Mouse (Mus musculus): ENCODE measurements around the gene Lrrk1. TPM values are rescaled to one million over a fixed set of nuclear protein-coding genes. Genes with fewer than 3 reads are reported as not detected.

The Lrrk1 gene
- total and polyA plus RNA-seq, 2 experiments: 7.4 to 15.0 TPM

GRCm38 (mm10) chr7:66292552-66293376 lies 95.4 kb downstream of the Lrrk1 start:
- no peak for DNase-seq (ENCODE audit: extremely low read depth, low read depth, low spot score)
- Histone ChIP-seq H3K4me1 (ENCODE audit: control insufficient read depth, insufficient read depth, low read length) (no peaks in the 10 kb centered on the region), H3K79me2 (ENCODE audit: control insufficient read depth, insufficient read depth, low read length) (no peaks in the 10 kb centered on the region), H3K36me3 (ENCODE audit: control insufficient read depth, insufficient read depth, low read length) (peaks cover 16% of the 10 kb centered on the region), H3K9ac (ENCODE audit: low read depth, low read length) (no peak overlapping the region), H3K27ac (replicated peaks; ENCODE audit: insufficient read depth, low read depth, low read length) (no peak overlapping the region), H3K4me3 (ENCODE audit: insufficient read depth, low read depth, low read length) (no peak overlapping the region), H3K27me3 (ENCODE audit: control insufficient read depth, insufficient read depth, low read length) (no peaks in the 10 kb centered on the region)
- TF ChIP-seq POLR2A (IDR thresholded peaks at IDR 0.05; ENCODE audit: extremely low read depth, insufficient read depth, low read length): no peak
- TF ChIP-seq CTCF (IDR thresholded peaks at IDR 0.05; ENCODE audit: low read depth, low read length): no peak
- 88% methylated on average over 19 of the region's 19 CpGs for WGBS

GRCm38 (mm10) chr7:66292010-66292409 lies 96.1 kb downstream of the Lrrk1 start:
- WGBS: 93% methylated on average over 8 of the region's 8 CpGs
- Histone ChIP-seq H3K27ac (replicated peaks; ENCODE audit: insufficient read depth, low read depth, low read length) (no peak overlapping the region), H3K36me3 (ENCODE audit: control insufficient read depth, insufficient read depth, low read length) (peaks cover 20% of the 10 kb centered on the region), H3K27me3 (ENCODE audit: control insufficient read depth, insufficient read depth, low read length) (no peaks in the 10 kb centered on the region), H3K9ac (ENCODE audit: low read depth, low read length) (no peak overlapping the region), H3K79me2 (ENCODE audit: control insufficient read depth, insufficient read depth, low read length) (no peaks in the 10 kb centered on the region), H3K4me1 (ENCODE audit: control insufficient read depth, insufficient read depth, low read length) (no peaks in the 10 kb centered on the region), H3K4me3 (ENCODE audit: insufficient read depth, low read depth, low read length) (no peak overlapping the region)
- DNase-seq (ENCODE audit: extremely low read depth, low read depth, low spot score): no peak
- TF ChIP-seq POLR2A (IDR thresholded peaks at IDR 0.05; ENCODE audit: extremely low read depth, insufficient read depth, low read length) (no peak), CTCF (IDR thresholded peaks at IDR 0.05; ENCODE audit: low read depth, low read length) (no peak)

- H3K9ac ChIP-seq (ENCODE audit: low read depth, low read length): no peak overlapping the region
- H3K27ac ChIP-seq (replicated peaks; ENCODE audit: insufficient read depth, low read depth, low read length): no peak overlapping the region
- H3K27me3 ChIP-seq (ENCODE audit: control insufficient read depth, insufficient read depth, low read length): no peaks in the 10 kb centered on the region
- TF ChIP-seq POLR2A (IDR thresholded peaks at IDR 0.05; ENCODE audit: extremely low read depth, insufficient read depth, low read length): no peak
- TF ChIP-seq CTCF (IDR thresholded peaks at IDR 0.05; ENCODE audit: low read depth, low read length): no peak
- H3K4me1 ChIP-seq (ENCODE audit: control insufficient read depth, insufficient read depth, low read length): peaks cover 3% of the 10 kb centered on the region; the same call in 1 of the 2 replicates
- 54% methylated on average over 10 of the region's 10 CpGs for WGBS
- no peak for DNase-seq (ENCODE audit: extremely low read depth, low read depth, low spot score)
- peaks cover 19% of the 10 kb centered on the region for H3K36me3 ChIP-seq (ENCODE audit: control insufficient read depth, insufficient read depth, low read length)
- no peak overlapping the region for H3K4me3 ChIP-seq (ENCODE audit: insufficient read depth, low read depth, low read length)
- no peaks in the 10 kb centered on the region for H3K79me2 ChIP-seq (ENCODE audit: control insufficient read depth, insufficient read depth, low read length)
These were observed 105.1 kb downstream of the Lrrk1 start for GRCm38 (mm10) chr7:66282984-66283612.

- H3K36me3 ChIP-seq (ENCODE audit: control insufficient read depth, insufficient read depth, low read length): peaks cover 18% of the 10 kb centered on the region
- no peak overlapping the region for H3K4me3 ChIP-seq (ENCODE audit: insufficient read depth, low read depth, low read length)
- DNase-seq (ENCODE audit: extremely low read depth, low read depth, low spot score): no peak
- H3K27me3 ChIP-seq (ENCODE audit: control insufficient read depth, insufficient read depth, low read length): no peaks in the 10 kb centered on the region
- TF ChIP-seq CTCF (IDR thresholded peaks at IDR 0.05; ENCODE audit: low read depth, low read length) (no peak), POLR2A (IDR thresholded peaks at IDR 0.05; ENCODE audit: extremely low read depth, insufficient read depth, low read length) (no peak)
- H3K9ac ChIP-seq (ENCODE audit: low read depth, low read length): no peak overlapping the region
- H3K27ac ChIP-seq (replicated peaks; ENCODE audit: insufficient read depth, low read depth, low read length): no peak overlapping the region
- peaks cover 3% of the 10 kb centered on the region; the same call in 1 of the 2 replicates for H3K4me1 ChIP-seq (ENCODE audit: control insufficient read depth, insufficient read depth, low read length)
- 89% methylated on average over 12 of the region's 12 CpGs for WGBS
- no peaks in the 10 kb centered on the region for H3K79me2 ChIP-seq (ENCODE audit: control insufficient read depth, insufficient read depth, low read length)
These were observed 105.9 kb downstream of the Lrrk1 start for GRCm38 (mm10) chr7:66282265-66282664.

- H3K4me3 ChIP-seq (ENCODE audit: insufficient read depth, low read depth, low read length): no peak overlapping the region
- no peaks in the 10 kb centered on the region for H3K4me1 ChIP-seq (ENCODE audit: control insufficient read depth, insufficient read depth, low read length)
- 82% methylated on average over 3 of the region's 3 CpGs for WGBS
- no peaks in the 10 kb centered on the region for H3K79me2 ChIP-seq (ENCODE audit: control insufficient read depth, insufficient read depth, low read length)
- DNase-seq (ENCODE audit: extremely low read depth, low read depth, low spot score): no peak
- TF ChIP-seq POLR2A (IDR thresholded peaks at IDR 0.05; ENCODE audit: extremely low read depth, insufficient read depth, low read length) (no peak), CTCF (IDR thresholded peaks at IDR 0.05; ENCODE audit: low read depth, low read length) (no peak)
- no peak overlapping the region for H3K9ac ChIP-seq (ENCODE audit: low read depth, low read length)
- H3K27ac ChIP-seq (replicated peaks; ENCODE audit: insufficient read depth, low read depth, low read length): no peak overlapping the region
- no peaks in the 10 kb centered on the region for H3K27me3 ChIP-seq (ENCODE audit: control insufficient read depth, insufficient read depth, low read length)
- H3K36me3 ChIP-seq (ENCODE audit: control insufficient read depth, insufficient read depth, low read length): peaks cover 17% of the 10 kb centered on the region
These were observed 110.1 kb downstream of the Lrrk1 start for GRCm38 (mm10) chr7:66278001-66278400.
